Mouse (Mus musculus): ENCODE results near the gene Map3k7cl.

Map3k7cl gene

DNA sequence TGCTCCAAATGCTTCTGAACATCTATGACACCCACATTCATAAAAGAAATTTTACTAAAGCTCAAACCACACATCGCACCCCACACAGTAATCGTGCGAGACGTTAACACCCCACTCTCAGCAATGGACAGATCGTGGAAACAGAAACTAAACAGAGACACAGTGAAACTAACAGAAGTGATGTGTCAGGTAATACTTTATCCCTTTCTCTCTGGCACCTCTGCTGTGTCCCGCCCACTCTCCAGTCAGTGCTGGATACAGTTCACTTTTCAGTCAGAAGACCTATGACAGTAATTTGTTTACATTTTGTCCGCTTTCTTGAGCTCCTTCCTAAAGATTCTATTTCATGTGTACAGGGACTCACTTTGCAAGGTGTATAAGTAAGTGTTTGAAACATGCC is 89.1 kb downstream of the Map3k7cl start:
- no peak for DNase-seq (ENCODE audit: low read depth)

DNA sequence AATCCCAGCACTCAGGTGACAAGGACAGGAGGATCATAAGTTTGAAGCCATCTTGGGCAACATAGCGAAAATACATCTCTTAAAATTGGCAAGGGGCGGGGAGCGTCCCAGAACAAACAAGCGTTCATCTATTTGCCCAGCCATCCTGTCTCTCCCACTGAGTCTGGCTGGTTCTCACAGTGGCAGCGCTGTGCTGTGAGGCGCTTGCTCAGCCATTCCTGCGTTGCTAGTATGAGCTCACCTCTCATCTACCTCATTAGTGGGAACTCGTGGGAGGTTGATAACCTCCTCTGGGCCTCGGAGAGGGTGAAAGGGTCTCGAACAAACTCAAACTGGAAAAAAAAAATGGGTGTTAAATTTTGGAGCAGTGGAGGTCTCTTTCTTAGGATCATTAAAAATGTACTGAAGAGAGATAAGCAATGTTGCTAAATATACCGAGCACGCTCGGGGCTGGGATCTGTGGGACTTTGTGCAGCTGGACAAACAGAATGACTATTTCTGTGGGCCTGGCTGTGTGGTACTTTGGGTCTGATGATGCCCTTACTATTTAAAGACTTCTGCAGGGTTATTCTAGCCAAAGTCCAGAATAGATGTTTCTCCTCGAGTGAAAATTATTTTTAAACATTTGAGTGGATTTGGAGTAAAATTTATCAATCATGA is 91.1 kb downstream of the Map3k7cl start:
- no peak for DNase-seq (ENCODE audit: low read depth)

Measured in NIH3T3 (cell line).